Mouse (Mus musculus) liver, adult 2 months (tissue): ENCODE results near the gene Erbb3. TPM values are rescaled to one million over a fixed set of nuclear protein-coding genes. Genes with fewer than 3 reads are reported as not detected.

ENCODE experiments used
- DNase-seq: peaks from one replicate; pipeline ENCODE4 v3.0.0-alpha.2; 2011; ENCODE audit warnings: low read depth, low spot score; ENCODE audit errors: extremely low read depth
- H3K27ac ChIP-seq: fragments of 200-500 bp; replicated peaks from 2 replicates; pipeline ENCODE4 v1.5.1; 2012; ENCODE audit warnings: low read depth, mild to moderate bottlenecking, control low read depth, inconsistent platforms, low read length; ENCODE audit not compliant: insufficient read depth
- H3K27me3 ChIP-seq: fragments of 200-500 bp; 2 replicates; pipeline ENCODE4 v1.6.1; 2012; ENCODE audit warnings: mild to moderate bottlenecking, moderate library complexity, low read length, inconsistent platforms; ENCODE audit not compliant: control insufficient read depth, insufficient read depth
- H3K36me3 ChIP-seq: fragments of 200-500 bp; 2 replicates; pipeline ENCODE4 v1.6.1; 2012; ENCODE audit warnings: low read length, inconsistent platforms; ENCODE audit not compliant: control insufficient read depth, insufficient read depth
- H3K4me1 ChIP-seq: fragments of 200-500 bp; 2 replicates; pipeline ENCODE4 v1.6.1; 2011; ENCODE audit warnings: low read length; ENCODE audit not compliant: control insufficient read depth, insufficient read depth
- H3K4me3 ChIP-seq: fragments of 200-500 bp; 2 replicates; pipeline ENCODE4 v1.5.1; 2011; ENCODE audit warnings: low read depth, mild to moderate bottlenecking, control low read depth, low read length, moderate library complexity; ENCODE audit not compliant: insufficient read depth
- H3K79me2 ChIP-seq: fragments of 200-500 bp; 2 replicates; pipeline ENCODE4 v1.6.1; 2012; ENCODE audit warnings: inconsistent platforms, mild to moderate bottlenecking, low read length, moderate library complexity; ENCODE audit not compliant: control insufficient read depth, insufficient read depth
- H3K9ac ChIP-seq: fragments of 200-500 bp; 2 replicates; pipeline ENCODE4 v1.6.1; 2012; ENCODE audit warnings: low read depth, mild to moderate bottlenecking, control low read depth, inconsistent platforms, low read length
- CTCF ChIP-seq: fragments of 200-500 bp; IDR thresholded peaks from 2 replicates; pipeline ENCODE4 v1.5.1; 2011; ENCODE audit warnings: low read depth, low read length, control low read depth
- POLR2A ChIP-seq: fragments of 200-500 bp; IDR thresholded peaks from 2 replicates; pipeline ENCODE4 v1.6.1; 2011; ENCODE audit warnings: low read length, control low read depth; ENCODE audit not compliant: insufficient read depth; ENCODE audit errors: extremely low read depth
- WGBS: fragments of 180-500 bp; shearing (Covaris S2); methylation state at CpG from one replicate; pipeline ENCODE4 v1.1.7; 2018; 5-methylcytosine and 5-hydroxymethylcytosine counted together
- polyA plus RNA-seq: library from polyadenylated mRNA; depleted of rRNA; stranded (reverse); fragments of >200 nt; gene quantifications from 2 replicates; pipeline ENCODE4 v1.2.3, GENCODE M21; 2012
- total RNA-seq: library from RNA; depleted of rRNA; stranded (reverse); fragments of >200 nt; gene quantifications from 2 replicates; pipeline ENCODE4 v1.2.3, GENCODE M21; 2014

The Erbb3 gene
- total and polyA plus RNA-seq, 2 experiments, result 37.9 to 92.9 TPM

GRCm38 (mm10) chr10:128588136-128588535 is 1.3 kb downstream of the Erbb3 start:
- H3K79me2 ChIP-seq, result peaks cover 14% of the 10 kb centered on the region; the same call in 1 of the 2 replicates
- H3K9ac ChIP-seq, result peak overlapping the region; percentile 71
- no peaks in the 10 kb centered on the region for H3K27me3 ChIP-seq
- peaks cover 10% of the 10 kb centered on the region for H3K4me1 ChIP-seq
- DNase-seq, result peak; percentile 63
- peak overlapping the region; percentile 90 for H3K4me3 ChIP-seq
- WGBS, result 29% methylated on average over 1 of the region's 1 CpGs
- peak overlapping the region; percentile 97 for H3K27ac ChIP-seq
- peaks cover 17% of the 10 kb centered on the region for H3K36me3 ChIP-seq
- TF ChIP-seq CTCF (no peak), POLR2A (no peak)

GRCm38 (mm10) chr10:128587697-128588096 is 1.8 kb downstream of the Erbb3 start:
- 9% methylated on average over 8 of the region's 8 CpGs for WGBS
- TF ChIP-seq CTCF, result peak; percentile 7; the same call in 1 of the 2 replicates
- TF ChIP-seq POLR2A, result peak; percentile 65; the same call in 1 of the 2 replicates
- Histone ChIP-seq H3K36me3 (peaks cover 21% of the 10 kb centered on the region), H3K79me2 (peaks cover 14% of the 10 kb centered on the region; the same call in 1 of the 2 replicates), H3K27ac (peak overlapping the region; percentile 97), H3K27me3 (no peaks in the 10 kb centered on the region), H3K4me1 (peaks cover 10% of the 10 kb centered on the region), H3K4me3 (peak overlapping the region; percentile 90), H3K9ac (peak overlapping the region; percentile 71)
- DNase-seq, result peak; percentile 97

GRCm38 (mm10) chr10:128587120-128587519 is 2.3 kb downstream of the Erbb3 start:
- WGBS, result 30% methylated on average over 4 of the region's 4 CpGs
- Histone ChIP-seq H3K27ac (peak overlapping the region; percentile 97), H3K4me3 (peak overlapping the region; percentile 90), H3K9ac (peak overlapping the region; percentile 71), H3K27me3 (no peaks in the 10 kb centered on the region), H3K4me1 (peaks cover 10% of the 10 kb centered on the region), H3K79me2 (peaks cover 14% of the 10 kb centered on the region; the same call in 1 of the 2 replicates), H3K36me3 (peaks cover 25% of the 10 kb centered on the region)
- no peak for DNase-seq
- TF ChIP-seq POLR2A (no peak), CTCF (no peak)

DNA sequence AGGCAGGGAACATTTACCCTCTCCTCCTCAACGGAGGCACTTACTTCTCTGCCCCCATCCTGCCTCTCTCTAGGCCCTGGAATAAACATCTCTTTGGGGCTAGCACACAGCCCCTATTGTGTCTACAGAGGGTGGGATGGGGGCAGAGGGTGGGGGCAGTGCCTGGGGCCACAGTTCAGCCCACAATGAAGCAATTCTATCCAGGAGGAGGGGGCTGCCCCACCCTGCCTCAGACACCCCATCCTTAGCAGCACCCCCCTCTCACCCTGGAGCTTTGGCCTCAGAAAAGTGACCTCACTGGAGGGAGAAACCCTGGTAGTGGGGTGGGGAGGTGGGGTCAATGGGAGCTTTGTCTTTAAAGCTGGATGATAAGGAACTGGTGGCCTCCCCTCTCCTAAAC is 2.9 kb downstream of the Erbb3 start:
- peaks cover 14% of the 10 kb centered on the region; the same call in 1 of the 2 replicates for H3K79me2 ChIP-seq
- H3K36me3 ChIP-seq, result peaks cover 31% of the 10 kb centered on the region
- H3K27ac ChIP-seq, result peak overlapping the region; percentile 97
- no peak for DNase-seq
- H3K4me1 ChIP-seq, result peaks cover 10% of the 10 kb centered on the region
- H3K4me3 ChIP-seq, result peak overlapping the region; percentile 2; the same call in 1 of the 2 replicates
- H3K27me3 ChIP-seq, result no peaks in the 10 kb centered on the region
- 6% methylated on average over 1 of the region's 1 CpGs for WGBS
- TF ChIP-seq CTCF (no peak), POLR2A (no peak)
- H3K9ac ChIP-seq, result peak overlapping the region; percentile 71

DNA sequence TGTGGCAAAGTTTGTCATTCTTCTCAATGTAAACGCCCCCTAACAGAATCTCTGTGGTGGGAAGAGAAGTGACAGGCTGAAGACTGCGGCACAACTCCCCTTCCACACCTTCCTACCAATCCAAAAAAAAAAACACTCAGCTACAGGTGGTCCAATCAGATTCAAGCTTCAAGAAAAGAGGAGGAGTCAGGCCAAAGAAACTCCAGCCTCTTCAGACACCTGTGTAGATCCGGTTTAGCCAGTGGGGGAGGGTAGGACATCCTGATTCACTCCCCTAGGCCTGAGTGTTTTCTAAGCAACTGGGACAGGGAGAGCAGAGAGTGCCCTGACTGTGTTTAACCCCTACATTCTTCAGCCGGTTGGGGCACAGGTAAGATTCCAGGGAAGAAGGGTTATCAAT is 5.1 kb downstream of the Erbb3 start:
- Histone ChIP-seq H3K9ac (no peak overlapping the region), H3K4me3 (no peak overlapping the region), H3K27me3 (no peaks in the 10 kb centered on the region), H3K36me3 (peaks cover 48% of the 10 kb centered on the region), H3K79me2 (peaks cover 12% of the 10 kb centered on the region; the same call in 1 of the 2 replicates), H3K27ac (peak overlapping the region; percentile 35), H3K4me1 (peaks cover 10% of the 10 kb centered on the region)
- DNase-seq, result no peak
- no peak for TF ChIP-seq CTCF
- TF ChIP-seq POLR2A, result no peak
- 48% methylated on average over 4 of the region's 4 CpGs for WGBS

DNA sequence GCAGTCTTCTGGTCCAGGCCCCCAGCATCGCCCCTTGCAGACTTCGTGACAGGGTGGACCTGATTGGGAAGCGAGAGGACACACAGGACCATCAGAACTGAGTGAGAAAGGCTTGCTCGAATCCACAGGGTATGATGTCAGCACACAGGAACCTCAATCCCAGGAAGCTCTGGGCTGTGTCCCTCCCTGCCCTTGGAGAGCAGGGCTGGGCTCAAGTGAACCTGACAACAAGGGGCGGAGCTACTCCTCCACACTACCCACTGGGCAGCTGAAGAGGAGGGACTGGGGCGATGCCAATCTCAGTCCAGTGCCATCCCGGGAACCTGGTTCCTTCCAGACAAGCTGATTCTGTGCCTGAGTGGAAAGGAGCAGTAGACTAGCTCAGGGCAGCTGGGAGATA is 5.8 kb downstream of the Erbb3 start:
- H3K27ac ChIP-seq, result peak overlapping the region; percentile 35; the same call in 1 of the 2 replicates
- no peak overlapping the region for H3K9ac ChIP-seq
- peaks cover 55% of the 10 kb centered on the region for H3K36me3 ChIP-seq
- WGBS, result 40% methylated on average over 7 of the region's 7 CpGs
- TF ChIP-seq CTCF (no peak), POLR2A (no peak)
- peaks cover 10% of the 10 kb centered on the region for H3K4me1 ChIP-seq
- no peaks in the 10 kb centered on the region for H3K27me3 ChIP-seq
- peak; percentile 83 for DNase-seq
- H3K4me3 ChIP-seq, result no peak overlapping the region
- peaks cover 12% of the 10 kb centered on the region; the same call in 1 of the 2 replicates for H3K79me2 ChIP-seq
